Mouse (Mus musculus): ENCODE measurements around the gene Tet3. TPM values are rescaled to one million over a fixed set of nuclear protein-coding genes. Genes with fewer than 3 reads are reported as not detected.

Gene Tet3
- polyA plus RNA-seq, 1 experiment from 2014 or later: 30.5 TPM

GRCm38 (mm10) chr6:83490622-83491021 lies 31.7 kb upstream of the Tet3 start:
- DNase-seq (ENCODE audit: low spot score): no peak
- TF ChIP-seq EP300 (IDR thresholded peaks at IDR 0.05) (peak; percentile 56), CTCF (IDR thresholded peaks at IDR 0.05) (no peak)
- no peaks in the 10 kb centered on the region for H3K27me3 ChIP-seq (replicated peaks; ENCODE audit: insufficient read depth, low read length)
- no peak overlapping the region for H3K27ac ChIP-seq (ENCODE audit: low read length)
- no peaks in the 10 kb centered on the region for H3K4me1 ChIP-seq (ENCODE audit: insufficient read depth, low read depth, low read length)
- no peak overlapping the region for H3K9ac ChIP-seq (replicated peaks; ENCODE audit: low read depth)
- H3K4me2 ChIP-seq (replicated peaks; ENCODE audit: low read depth, low read length): no peak overlapping the region
- H3K36me3 ChIP-seq (ENCODE audit: insufficient read depth, low read length): peaks cover 14% of the 10 kb centered on the region
- peak; percentile 47; the same call in 1 of the 2 replicates for ATAC-seq
- 40% methylated on average over 4 of the region's 4 CpGs for WGBS
- H3K4me3 ChIP-seq (ENCODE audit: low read depth, low read length): no peak overlapping the region
- no peaks in the 10 kb centered on the region for H3K9me3 ChIP-seq (ENCODE audit: low read length)

GRCm38 (mm10) chr6:83488200-83488599 lies 29.3 kb upstream of the Tet3 start:
- no peak overlapping the region for H3K9ac ChIP-seq (replicated peaks; ENCODE audit: low read depth)
- peaks cover 10% of the 10 kb centered on the region; the same call in 1 of the 2 replicates for H3K36me3 ChIP-seq (ENCODE audit: insufficient read depth, low read length)
- 75% methylated on average over 5 of the region's 5 CpGs for WGBS
- no peaks in the 10 kb centered on the region for H3K27me3 ChIP-seq (replicated peaks; ENCODE audit: insufficient read depth, low read length)
- H3K27ac ChIP-seq (ENCODE audit: low read length): no peak overlapping the region
- no peak for DNase-seq (ENCODE audit: low spot score)
- TF ChIP-seq EP300 (IDR thresholded peaks at IDR 0.05) (no peak), CTCF (IDR thresholded peaks at IDR 0.05) (no peak)
- no peak for ATAC-seq
- no peak overlapping the region for H3K4me3 ChIP-seq (ENCODE audit: low read depth, low read length)
- no peaks in the 10 kb centered on the region for H3K4me1 ChIP-seq (ENCODE audit: insufficient read depth, low read depth, low read length)
- no peaks in the 10 kb centered on the region for H3K9me3 ChIP-seq (ENCODE audit: low read length)
- H3K4me2 ChIP-seq (replicated peaks; ENCODE audit: low read depth, low read length): no peak overlapping the region

DNA sequence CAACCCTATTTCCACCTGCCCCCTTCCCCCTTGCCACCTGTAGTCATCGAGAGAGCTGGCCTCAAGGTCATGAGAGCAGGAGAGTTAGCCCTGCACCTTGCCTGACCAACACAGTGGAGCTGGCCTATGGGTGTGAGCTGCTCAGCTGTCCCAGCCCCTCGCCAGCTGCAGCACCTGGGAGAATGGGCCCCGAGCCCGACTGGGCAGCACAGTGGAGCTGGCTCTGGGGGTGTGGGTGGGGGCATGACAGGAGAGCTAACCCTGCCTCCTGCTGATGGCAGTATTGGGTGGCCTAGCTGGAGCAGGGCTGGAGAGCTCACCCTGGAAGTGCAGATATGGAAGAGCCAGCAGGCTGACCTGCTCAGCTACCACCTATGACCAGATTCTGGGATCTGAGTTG lies 28.4 kb upstream of the Tet3 start:
- H3K9me3 ChIP-seq (ENCODE audit: low read length): no peaks in the 10 kb centered on the region
- no peak for ATAC-seq
- no peak overlapping the region for H3K27ac ChIP-seq (ENCODE audit: low read length)
- peaks cover 1% of the 10 kb centered on the region; the same call in 1 of the 2 replicates for H3K4me1 ChIP-seq (ENCODE audit: insufficient read depth, low read depth, low read length)
- TF ChIP-seq EP300 (IDR thresholded peaks at IDR 0.05): no peak
- TF ChIP-seq CTCF (IDR thresholded peaks at IDR 0.05): no peak
- H3K36me3 ChIP-seq (ENCODE audit: insufficient read depth, low read length): peaks cover 10% of the 10 kb centered on the region; the same call in 1 of the 2 replicates
- H3K9ac ChIP-seq (replicated peaks; ENCODE audit: low read depth): no peak overlapping the region
- no peaks in the 10 kb centered on the region for H3K27me3 ChIP-seq (replicated peaks; ENCODE audit: insufficient read depth, low read length)
- H3K4me2 ChIP-seq (replicated peaks; ENCODE audit: low read depth, low read length): no peak overlapping the region
- DNase-seq (ENCODE audit: low spot score): no peak
- H3K4me3 ChIP-seq (ENCODE audit: low read depth, low read length): no peak overlapping the region
- WGBS: 91% methylated on average over 4 of the region's 4 CpGs

- peaks cover 14% of the 10 kb centered on the region; the same call in 1 of the 2 replicates for H3K36me3 ChIP-seq (ENCODE audit: insufficient read depth, low read length)
- peak; percentile 64 for ATAC-seq
- no peak overlapping the region for H3K9ac ChIP-seq (replicated peaks; ENCODE audit: low read depth)
These were observed 27.0 kb upstream of the Tet3 start for GRCm38 (mm10) chr6:83485854-83486253.

DNA sequence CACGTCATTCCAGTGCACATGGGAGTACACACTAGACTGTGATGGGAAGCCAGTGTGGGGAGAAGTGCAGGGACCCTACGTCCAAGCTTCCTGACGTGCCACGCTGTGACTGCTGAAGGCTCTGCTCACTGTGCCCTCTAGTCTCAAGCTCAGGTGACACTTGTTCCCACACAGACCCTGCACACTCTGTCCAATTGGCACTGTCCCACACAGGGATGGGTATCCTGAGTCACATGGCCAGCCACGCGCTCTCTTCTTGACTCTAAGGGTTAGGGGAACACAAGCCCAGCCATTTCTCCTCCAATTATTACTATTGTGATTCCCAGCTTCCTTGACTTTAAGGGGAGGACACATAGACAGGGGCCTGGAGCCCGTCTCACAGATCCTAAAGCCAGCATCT lies 24.9 kb upstream of the Tet3 start:
- 93% methylated on average over 7 of the region's 7 CpGs for WGBS
- Histone ChIP-seq H3K9me3 (ENCODE audit: low read length) (no peaks in the 10 kb centered on the region), H3K9ac (replicated peaks; ENCODE audit: low read depth) (no peak overlapping the region), H3K4me1 (ENCODE audit: insufficient read depth, low read depth, low read length) (peaks cover 6% of the 10 kb centered on the region; the same call in 1 of the 2 replicates), H3K4me2 (replicated peaks; ENCODE audit: low read depth, low read length) (no peak overlapping the region), H3K4me3 (ENCODE audit: low read depth, low read length) (no peak overlapping the region), H3K27me3 (replicated peaks; ENCODE audit: insufficient read depth, low read length) (no peaks in the 10 kb centered on the region), H3K27ac (ENCODE audit: low read length) (no peak overlapping the region), H3K36me3 (ENCODE audit: insufficient read depth, low read length) (peaks cover 19% of the 10 kb centered on the region; the same call in 1 of the 2 replicates)
- TF ChIP-seq EP300 (IDR thresholded peaks at IDR 0.05): no peak
- no peak for ATAC-seq
- no peak for DNase-seq (ENCODE audit: low spot score)

More at GRCm38 (mm10) chr6:83485854-83486253, 27.0 kb upstream of the Tet3 start:
- Histone ChIP-seq H3K27me3 (replicated peaks; ENCODE audit: insufficient read depth, low read length) (no peaks in the 10 kb centered on the region), H3K4me1 (ENCODE audit: insufficient read depth, low read depth, low read length) (peaks cover 6% of the 10 kb centered on the region; the same call in 1 of the 2 replicates), H3K9me3 (ENCODE audit: low read length) (no peaks in the 10 kb centered on the region), H3K4me2 (replicated peaks; ENCODE audit: low read depth, low read length) (no peak overlapping the region), H3K27ac (ENCODE audit: low read length) (peak overlapping the region; percentile 55), H3K4me3 (ENCODE audit: low read depth, low read length) (no peak overlapping the region)
- DNase-seq (ENCODE audit: low spot score): peak; percentile 88
- WGBS: 45% methylated on average over 4 of the region's 4 CpGs
- peak; percentile 76 for TF ChIP-seq EP300 (IDR thresholded peaks at IDR 0.05)
- no peak for TF ChIP-seq CTCF (IDR thresholded peaks at IDR 0.05)

GRCm38 (mm10) chr6:83482418-83483085 lies 23.7 kb upstream of the Tet3 start:
- WGBS: 15% methylated on average over 10 of the region's 10 CpGs
- H3K4me2 ChIP-seq (replicated peaks; ENCODE audit: low read depth, low read length): no peak overlapping the region; the same call in 1 of the 2 replicates
- ATAC-seq (peak; percentile 80), DNase-seq (ENCODE audit: low spot score) (peak; percentile 91)
- peak overlapping the region; percentile 76 for H3K27ac ChIP-seq (ENCODE audit: low read length)
- no peaks in the 10 kb centered on the region for H3K9me3 ChIP-seq (ENCODE audit: low read length)
- peaks cover 19% of the 10 kb centered on the region; the same call in 1 of the 2 replicates for H3K36me3 ChIP-seq (ENCODE audit: insufficient read depth, low read length)
- no peak overlapping the region for H3K9ac ChIP-seq (replicated peaks; ENCODE audit: low read depth)
- H3K27me3 ChIP-seq (replicated peaks; ENCODE audit: insufficient read depth, low read length): no peaks in the 10 kb centered on the region
- peaks cover 6% of the 10 kb centered on the region; the same call in 1 of the 2 replicates for H3K4me1 ChIP-seq (ENCODE audit: insufficient read depth, low read depth, low read length)
- no peak overlapping the region for H3K4me3 ChIP-seq (ENCODE audit: low read depth, low read length)
- TF ChIP-seq EP300 (IDR thresholded peaks at IDR 0.05) (peak; percentile 74), CTCF (IDR thresholded peaks at IDR 0.05) (no peak)
